Mouse (Mus musculus) testis, adult 2 months (tissue): Measurements from ENCODE around the gene Ttc19.

ENCODE experiments used
- CTCF ChIP-seq: fragments of 200-500 bp; IDR thresholded peaks from 2 replicates; pipeline ENCODE4 v1.5.1; 2012; ENCODE audit warnings: low read depth, mild to moderate bottlenecking, inconsistent platforms, low read length, moderate library complexity; ENCODE audit not compliant: control insufficient read depth, insufficient read depth, insufficient replicate concordance
- POLR2A ChIP-seq: fragments of 200-500 bp; IDR thresholded peaks from 2 replicates; pipeline ENCODE4 v1.6.1; 2012; ENCODE audit warnings: low read depth, mild to moderate bottlenecking, inconsistent platforms, low read length, moderate library complexity; ENCODE audit not compliant: control insufficient read depth

DNA sequence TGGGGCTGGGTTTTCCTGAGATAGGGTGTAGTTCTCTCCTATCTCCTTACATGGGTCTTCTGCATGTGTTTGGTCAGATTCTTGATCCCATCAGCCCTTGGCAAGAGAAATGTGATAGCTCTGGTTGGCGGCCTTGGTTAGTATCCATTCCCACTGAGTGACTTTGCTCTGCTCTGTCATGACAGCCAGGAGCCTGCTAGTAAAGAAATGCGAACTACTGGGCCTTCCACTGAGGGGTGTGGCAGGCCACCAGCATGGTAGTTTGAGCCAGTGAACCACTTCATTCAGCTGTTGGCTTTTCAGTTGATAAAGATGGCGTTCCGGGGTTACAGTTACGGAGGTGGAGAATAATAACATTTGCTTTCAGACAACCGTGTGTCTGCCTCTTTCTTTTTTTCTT is 17.6 kb downstream of the Ttc19 start:
- no peak for TF ChIP-seq POLR2A
- no peak for TF ChIP-seq CTCF
